Mouse (Mus musculus) liver, postnatal 0 days (tissue): ENCODE measurements around the gene Lrch1.

Experiments
- CTCF ChIP-seq: sonication (generic); IDR thresholded peaks from 2 replicates; pipeline ENCODE4 v1.5.1; 2016; ENCODE audit warnings: antibody characterized with exemption, low read depth
- EP300 ChIP-seq: IDR thresholded peaks from 2 replicates; pipeline ENCODE4 v1.6.1; 2016; ENCODE audit warnings: antibody characterized with exemption, low read depth, mild to moderate bottlenecking

GRCm38 (mm10) chr14:74801961-74802360 is 145.7 kb downstream of the Lrch1 start:
- no peak for TF ChIP-seq CTCF
- no peak for TF ChIP-seq EP300
